Mouse (Mus musculus) embryo, embryonic 10.5 days (tissue): ENCODE measurements at regions not wholly inside any gene's neighbourhood (a gene's known extent, or its start where the extent isn't known, plus 50 kb on each side); places are given as distances from the start of the nearest gene placed in this dataset.

Experiments used
- DNase-seq: peaks from one replicate; pipeline ENCODE4 v3.0.0-alpha.2; 2015; ENCODE audit warnings: low spot score

GRCm38 (mm10) chr7:36945024-36945815 is 247.3 kb downstream of the Tshz3 start:
- no peak for DNase-seq

- no peak for DNase-seq
Measured at GRCm38 (mm10) chr7:36949511-36949910, 251.6 kb downstream of the Tshz3 start.

- no peak for DNase-seq
Measured at GRCm38 (mm10) chr7:36955376-36955775, 257.5 kb downstream of the Tshz3 start.

GRCm38 (mm10) chr7:36958255-36958654 is 260.3 kb downstream of the Tshz3 start:
- DNase-seq: no peak

- DNase-seq: no peak
Measured at GRCm38 (mm10) chr7:36971772-36972171, 273.9 kb downstream of the Tshz3 start.

GRCm38 (mm10) chr7:36973654-36974320 is 275.9 kb downstream of the Tshz3 start:
- DNase-seq: peak; percentile 31

- DNase-seq: peak; percentile 78
Measured at GRCm38 (mm10) chr7:36974573-36974972, 276.7 kb downstream of the Tshz3 start.

- peak; percentile 71 for DNase-seq
Measured at GRCm38 (mm10) chr7:36975475-36975874, 277.6 kb downstream of the Tshz3 start.

GRCm38 (mm10) chr7:36977819-36978218 is 279.9 kb downstream of the Tshz3 start:
- no peak for DNase-seq

- no peak for DNase-seq
Measured at GRCm38 (mm10) chr7:36989380-36989779, 291.5 kb downstream of the Tshz3 start.

- DNase-seq: no peak
Measured at GRCm38 (mm10) chr7:37004601-37005000, 306.7 kb downstream of the Tshz3 start.

- no peak for DNase-seq
Measured at GRCm38 (mm10) chr7:37005701-37006100, 307.8 kb downstream of the Tshz3 start.

GRCm38 (mm10) chr7:37006921-37007320 is 309.0 kb downstream of the Tshz3 start:
- peak; percentile 27 for DNase-seq

- peak; percentile 78 for DNase-seq
Measured at GRCm38 (mm10) chr7:37011180-37011754, 313.3 kb downstream of the Tshz3 start.

GRCm38 (mm10) chr7:37020078-37020477 is 322.2 kb downstream of the Tshz3 start:
- peak; percentile 37 for DNase-seq

- DNase-seq: no peak
Measured at GRCm38 (mm10) chr7:37024501-37025025, 326.6 kb downstream of the Tshz3 start.

GRCm38 (mm10) chr7:37064582-37065458 is 366.9 kb downstream of the Tshz3 start:
- DNase-seq: no peak

- no peak for DNase-seq
Measured at GRCm38 (mm10) chr7:37077698-37078097, 379.8 kb downstream of the Tshz3 start.

- DNase-seq: no peak
Measured at GRCm38 (mm10) chr7:37078140-37078539, 380.2 kb downstream of the Tshz3 start.

- no peak for DNase-seq
Measured at GRCm38 (mm10) chr7:37089726-37090125, 391.8 kb downstream of the Tshz3 start.

- DNase-seq: no peak
Measured at GRCm38 (mm10) chr7:37092572-37092971, 394.7 kb downstream of the Tshz3 start.

GRCm38 (mm10) chr7:37093721-37094120 is 395.8 kb downstream of the Tshz3 start:
- no peak for DNase-seq
